Comparison of ENCODE assay signal across 9 mouse cellular contexts in the genomic region with DNA sequence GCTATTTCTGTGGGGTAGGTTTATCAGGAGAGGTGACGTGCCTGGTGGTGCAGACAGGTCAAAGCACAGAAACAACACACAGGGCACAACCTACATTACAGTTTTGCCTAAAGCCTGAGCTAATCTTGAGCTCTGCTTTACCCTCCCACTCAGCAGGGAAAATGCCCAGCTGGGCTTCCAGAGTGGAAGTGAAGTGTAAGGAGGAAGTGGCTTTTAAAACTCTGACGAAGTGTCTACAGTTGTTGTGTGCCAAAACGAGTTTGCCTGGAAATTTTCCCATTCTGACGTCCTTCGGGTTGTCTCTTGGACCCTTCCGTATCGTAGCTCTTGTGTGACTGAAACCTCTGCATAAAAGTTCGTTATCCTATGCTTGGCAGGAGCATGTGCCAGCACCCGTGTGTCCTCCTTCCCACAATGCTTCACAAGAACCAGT. TPM values are rescaled to one million over a fixed set of nuclear protein-coding genes. Genes with fewer than 3 reads are reported as not detected.
DNase-seq lines count a peak whose midpoint lies in the region; ATAC-seq and TF ChIP-seq lines count a peak whose summit lies in the region.
"Had no signal": no experiment of that assay in that cellular context is flagged by ENCODE, and none has a peak within 500 bp of the region (broad histone marks: within the 10 kb centered on the region; RNA-seq: fewer than 3 reads in every experiment).

No protein-coding gene starts in this region.

- H3K9ac ChIP-seq in limb, embryonic 14.5 days (ENCODE audit: low read depth, low read length, severe bottlenecking): no peak overlapping the region
- H3K9ac ChIP-seq in forebrain, embryonic 13.5 days: no peak overlapping the region
- H3K9ac ChIP-seq in midbrain, embryonic 13.5 days (replicated peaks): no peak overlapping the region
- H3K9ac ChIP-seq: embryonic facial prominence, embryonic 15.5 days had no signal

- no peak overlapping the region for H3K4me3 ChIP-seq in limb, embryonic 14.5 days (replicated peaks; ENCODE audit: low read length)
- H3K4me3 ChIP-seq in forebrain, embryonic 13.5 days: no peak overlapping the region
- no peak overlapping the region for H3K4me3 ChIP-seq in embryonic facial prominence, embryonic 10.5 days
- no peak overlapping the region for H3K4me3 ChIP-seq in midbrain, embryonic 13.5 days (replicated peaks)
- H3K4me3 ChIP-seq: embryonic facial prominence, embryonic 15.5 days had no signal

- DNase-seq in right cerebral cortex, adult 18-20 months: peak; percentile 38
- DNase-seq in right cerebral cortex, postnatal 25 days: no peak
- DNase-seq in heart, adult 8-10 months (ENCODE audit: low spot score): peak; percentile 61
- peak; percentile 10 for DNase-seq in limb, embryonic 14.5 days (ENCODE audit: low spot score)
- peak; percentile 66 for DNase-seq in naive thymus-derived CD4-positive, alpha-beta T cell, adult 2 months (ENCODE audit: low read depth)
- DNase-seq in embryonic facial prominence, embryonic 10.5 days (ENCODE audit: low spot score): no peak

- H3K4me1 ChIP-seq in limb, embryonic 14.5 days (ENCODE audit: control insufficient read depth, insufficient read depth, low read length): peaks cover 4% of the 10 kb centered on the region
- H3K4me1 ChIP-seq in forebrain, embryonic 13.5 days: no peaks in the 10 kb centered on the region
- no peaks in the 10 kb centered on the region for H3K4me1 ChIP-seq in embryonic facial prominence, embryonic 10.5 days
- H3K4me1 ChIP-seq in midbrain, embryonic 13.5 days (replicated peaks): no peaks in the 10 kb centered on the region
- H3K4me1 ChIP-seq: embryonic facial prominence, embryonic 15.5 days had no signal

- no peaks in the 10 kb centered on the region for H3K36me3 ChIP-seq in limb, embryonic 14.5 days (ENCODE audit: control insufficient read depth, insufficient read depth, low read length)
- no peaks in the 10 kb centered on the region for H3K36me3 ChIP-seq in forebrain, embryonic 13.5 days (ENCODE audit: poor library complexity, severe bottlenecking)
- no peaks in the 10 kb centered on the region for H3K36me3 ChIP-seq in embryonic facial prominence, embryonic 10.5 days (replicated peaks)
- no peaks in the 10 kb centered on the region for H3K36me3 ChIP-seq in midbrain, embryonic 13.5 days
- H3K36me3 ChIP-seq: embryonic facial prominence, embryonic 15.5 days had no signal

- ATAC-seq in limb, embryonic 14.5 days (ENCODE audit: low FRiP score, low read depth): no peak
- ATAC-seq in forebrain, embryonic 13.5 days: no peak
- no peak for ATAC-seq in midbrain, embryonic 13.5 days

- no peak overlapping the region; the same call in 1 of the 2 replicates for H3K4me2 ChIP-seq in limb, embryonic 14.5 days (replicated peaks; ENCODE audit: low read depth, low read length, severe bottlenecking)
- no peak overlapping the region for H3K4me2 ChIP-seq in forebrain, embryonic 13.5 days
- H3K4me2 ChIP-seq in midbrain, embryonic 13.5 days (replicated peaks): no peak overlapping the region
- H3K4me2 ChIP-seq: embryonic facial prominence, embryonic 15.5 days had no signal

- H3K27me3 ChIP-seq in limb, embryonic 14.5 days (ENCODE audit: control insufficient read depth, insufficient read depth, low read length): no peaks in the 10 kb centered on the region
- no peaks in the 10 kb centered on the region for H3K27me3 ChIP-seq in forebrain, embryonic 13.5 days
- no peaks in the 10 kb centered on the region for H3K27me3 ChIP-seq in embryonic facial prominence, embryonic 10.5 days (replicated peaks; ENCODE audit: low read depth, poor library complexity, severe bottlenecking)
- no peaks in the 10 kb centered on the region for H3K27me3 ChIP-seq in midbrain, embryonic 13.5 days
- H3K27me3 ChIP-seq: embryonic facial prominence, embryonic 15.5 days had no signal

- 0 out of 2 replicates have a peak overlapping the region, but pooled peaks have one; percentile 26 for H3K27ac ChIP-seq in limb, embryonic 14.5 days (replicated peaks; ENCODE audit: low read depth, low read length)
- no peak overlapping the region for H3K27ac ChIP-seq in forebrain, embryonic 13.5 days
- H3K27ac ChIP-seq in embryonic facial prominence, embryonic 10.5 days (replicated peaks): no peak overlapping the region
- H3K27ac ChIP-seq in midbrain, embryonic 13.5 days: no peak overlapping the region
- H3K27ac ChIP-seq: embryonic facial prominence, embryonic 15.5 days had no signal

- WGBS in limb, embryonic 14.5 days: 45% methylated on average over 9 of the region's 9 CpGs
- WGBS in forebrain, embryonic 13.5 days: 55% methylated on average over 9 of the region's 9 CpGs
- 83% methylated on average over 9 of the region's 9 CpGs for WGBS in embryonic facial prominence, embryonic 10.5 days
- 86% methylated on average over 9 of the region's 9 CpGs for WGBS in midbrain, embryonic 13.5 days

- no peaks in the 10 kb centered on the region for H3K9me3 ChIP-seq in limb, embryonic 14.5 days (ENCODE audit: control insufficient read depth, low read length)
- H3K9me3 ChIP-seq in forebrain, embryonic 13.5 days (replicated peaks): no peaks in the 10 kb centered on the region
- H3K9me3 ChIP-seq in embryonic facial prominence, embryonic 10.5 days: no peaks in the 10 kb centered on the region
- no peaks in the 10 kb centered on the region for H3K9me3 ChIP-seq in midbrain, embryonic 13.5 days
- H3K9me3 ChIP-seq: embryonic facial prominence, embryonic 15.5 days had no signal

- TF ChIP-seq POLR2A in limb, embryonic 14.5 days (IDR thresholded peaks at IDR 0.05; ENCODE audit: borderline replicate concordance, extremely low read depth, insufficient read depth, insufficient read length): no peak

RNA-seq across cellular contexts. Expression of gene Cd47, which starts 7.9 kb away (rescaled TPM):
- 10 to 100 TPM; 82.2 to 91.4 (median 87.5) TPM for total RNA-seq in heart, adult 8-10 months (2022)
- polyA plus RNA-seq in limb, embryonic 14.5 days (2012; rRNA removed): 29.5 and 34.5 TPM in 2 replicates
- 89.2 and 91.0 TPM in 2 replicates for polyA plus RNA-seq in limb, embryonic 14.5 days (2014; fragmentation: Nextera tagmentation; extraction: Ambion mirVana)
- polyA plus RNA-seq in forebrain, embryonic 13.5 days (2015; fragmentation: Nextera tagmentation; extraction: Ambion mirVana): 72.9 and 80.4 TPM in 2 replicates
- polyA plus RNA-seq in embryonic facial prominence, embryonic 10.5 days (2016; fragmentation: Nextera tagmentation; extraction: Ambion mirVana): 27.6 and 32.2 TPM in 2 replicates
- polyA plus RNA-seq in midbrain, embryonic 13.5 days (2015; fragmentation: Nextera tagmentation; extraction: Ambion mirVana): 94.8 and 121 TPM in 2 replicates

Comparison
In these comparisons a context has a peak if more than half of its experiments do, and no peak if none do; other contexts are left out.
1. DNase-seq: peak in right cerebral cortex, adult 18-20 months (single experiment), heart, adult 8-10 months (single experiment), limb, embryonic 14.5 days (single experiment) and naive thymus-derived CD4-positive, alpha-beta T cell, adult 2 months (single experiment); none in right cerebral cortex, postnatal 25 days (single experiment) and embryonic facial prominence, embryonic 10.5 days (single experiment).